Mouse (Mus musculus) c-Kit-positive CD71-positive TER-119-negative erythroid progenitor cells, embryonic 14.5 days (primary cell): ENCODE measurements around the gene Ibsp.

ENCODE experiments used
- DNase-seq: peaks from one replicate; pipeline ENCODE4 v3.0.0-alpha.2; 2013; ENCODE audit warnings: low read depth

Gene Ibsp

DNA sequence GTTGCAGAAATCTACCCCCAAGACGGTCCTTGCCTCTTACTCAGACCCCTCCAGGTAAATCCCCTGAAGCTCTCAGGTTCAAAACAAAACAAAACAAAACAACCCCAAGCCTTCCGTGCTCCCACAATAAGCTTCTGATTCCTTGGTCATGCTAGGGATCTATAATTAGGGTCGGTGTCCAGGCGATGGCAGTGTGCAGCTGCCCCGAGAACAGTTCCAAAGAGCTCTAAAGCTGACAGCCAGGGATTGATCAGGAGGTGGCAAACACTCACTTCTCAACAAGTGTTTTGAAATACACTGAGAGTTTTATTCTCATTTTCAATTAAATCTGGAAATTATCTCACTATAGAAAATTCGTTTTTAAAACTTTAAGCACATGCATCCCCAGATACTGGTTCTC is 43.9 kb downstream of the Ibsp start:
- DNase-seq = no peak

DNA sequence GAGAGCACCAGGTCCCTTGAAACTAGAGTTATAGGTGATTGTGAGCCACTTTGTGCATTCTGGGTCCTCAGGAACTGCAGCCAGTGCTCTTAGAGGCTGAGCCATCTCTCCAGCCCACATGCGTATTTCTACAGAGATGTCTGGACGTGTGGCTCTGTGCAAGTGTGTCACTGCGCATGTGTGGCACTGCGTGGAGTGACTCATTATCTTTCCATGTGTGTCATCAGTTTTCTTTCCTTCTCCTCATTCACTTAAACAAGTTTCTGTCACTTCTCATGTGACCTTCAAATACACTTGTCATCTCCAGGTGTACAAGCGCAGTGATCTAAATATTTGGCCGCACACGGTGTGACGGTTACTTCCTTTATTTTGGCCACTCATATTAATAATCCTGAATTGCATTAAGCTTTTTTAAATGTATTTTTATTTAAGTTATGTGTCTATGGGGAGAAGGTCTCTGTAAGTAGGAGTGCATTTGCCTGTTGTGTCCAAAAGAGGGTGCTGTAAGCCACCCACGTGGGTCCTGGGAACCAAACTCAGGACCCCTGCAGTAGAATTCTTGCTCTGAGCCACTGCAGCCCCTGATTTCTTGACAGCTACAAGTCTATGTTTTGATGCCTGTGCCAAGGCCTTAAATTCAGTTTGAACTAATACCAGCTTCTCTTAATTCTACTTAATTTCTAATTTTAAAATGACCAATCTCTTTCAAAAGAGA is 45.7 kb downstream of the Ibsp start:
- no peak for DNase-seq

DNA sequence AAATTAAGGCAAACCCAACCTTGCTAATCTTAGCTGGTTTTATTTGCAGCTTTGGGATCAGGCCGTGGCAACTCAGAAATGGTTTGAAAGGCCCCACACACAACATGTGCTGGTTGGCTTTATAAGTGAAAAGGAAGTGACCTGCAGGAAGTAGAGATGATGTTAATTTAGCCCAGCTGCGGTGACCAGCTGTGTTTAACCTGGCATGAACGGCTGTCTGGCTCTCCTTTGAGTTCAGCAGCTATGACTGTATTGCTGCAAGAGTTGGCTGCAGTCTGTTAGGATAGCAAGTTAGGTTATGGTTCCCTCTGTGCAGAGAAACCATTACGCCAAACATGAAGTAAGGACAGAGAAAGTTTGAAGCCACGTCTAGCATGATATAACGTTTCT is 46.3 kb downstream of the Ibsp start:
- DNase-seq = no peak

DNA sequence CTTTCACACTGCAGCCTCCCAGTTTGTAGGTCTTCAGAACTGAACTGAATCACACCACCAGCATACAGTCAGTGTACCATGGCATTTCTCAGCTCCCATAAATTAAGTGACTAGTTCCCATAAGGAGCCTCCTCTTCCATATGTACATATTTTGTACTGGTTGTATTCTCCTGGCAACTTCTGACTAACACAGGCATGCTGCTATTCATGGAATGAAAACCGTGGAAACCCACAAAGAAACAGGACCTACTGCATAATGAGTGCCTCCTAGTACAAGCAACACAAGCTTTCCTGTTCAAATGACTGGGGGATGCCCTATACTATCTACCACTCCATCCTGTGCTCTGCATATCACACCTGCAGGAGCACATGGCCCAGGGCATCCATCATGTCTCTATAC is 52.1 kb downstream of the Ibsp start:
- no peak for DNase-seq

DNA sequence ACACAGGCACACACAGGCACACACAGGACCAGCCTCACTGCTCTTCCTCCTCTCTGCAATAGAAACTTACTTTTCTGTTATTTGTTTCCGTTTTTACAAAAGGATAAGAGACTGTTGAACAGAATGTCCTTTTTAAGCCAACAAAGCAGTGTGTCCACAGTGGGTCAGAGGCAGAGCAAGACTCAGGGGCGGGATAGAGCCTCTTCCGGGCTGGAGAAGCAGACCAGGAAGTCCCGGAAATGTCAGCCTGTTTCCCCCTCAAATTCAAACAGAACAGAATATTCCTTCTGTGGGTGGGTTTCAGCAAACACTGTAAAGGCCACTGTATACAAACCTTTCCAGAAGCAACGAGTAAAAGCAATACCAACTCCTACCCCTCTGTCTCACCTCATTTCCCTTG is 52.9 kb downstream of the Ibsp start:
- DNase-seq = no peak

DNA sequence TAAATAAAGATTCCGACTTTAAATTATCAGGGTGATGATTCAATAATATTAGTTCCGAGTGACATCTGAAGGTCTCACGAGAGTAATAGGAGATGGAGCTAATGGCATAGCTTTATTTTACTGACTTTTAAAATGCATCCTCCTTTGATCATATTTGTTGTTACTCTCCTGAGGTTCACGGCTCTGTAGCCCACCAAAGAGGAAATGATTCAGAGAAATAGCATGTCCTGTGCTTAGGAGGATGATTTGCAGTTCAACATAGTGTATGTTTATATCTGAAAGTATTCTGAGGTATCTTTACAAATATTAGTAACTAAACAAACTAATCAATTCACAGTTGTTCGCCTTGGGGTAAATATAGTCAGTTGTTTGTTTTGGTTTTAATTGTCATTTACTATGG is 58.6 kb downstream of the Ibsp start:
- DNase-seq = no peak

DNA sequence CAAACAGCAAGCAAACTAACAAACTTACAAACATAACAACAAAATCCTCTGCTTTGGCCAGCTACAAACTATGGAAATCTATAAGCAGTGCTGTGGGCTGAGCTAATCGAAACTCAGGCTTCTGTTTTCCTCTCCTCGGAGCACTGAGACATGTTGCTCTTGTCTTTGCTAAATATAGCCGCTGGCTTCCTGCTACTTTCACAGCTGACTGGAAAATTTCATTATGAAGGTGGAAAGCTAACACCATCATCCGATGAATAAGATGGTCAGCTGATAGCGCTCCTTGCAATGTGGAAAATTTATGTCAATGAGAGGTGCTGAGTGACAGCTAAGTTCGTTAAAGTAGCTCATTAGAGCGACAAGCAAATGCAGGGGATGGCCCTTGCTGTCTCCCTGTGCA is 59.6 kb downstream of the Ibsp start:
- DNase-seq = no peak

DNA sequence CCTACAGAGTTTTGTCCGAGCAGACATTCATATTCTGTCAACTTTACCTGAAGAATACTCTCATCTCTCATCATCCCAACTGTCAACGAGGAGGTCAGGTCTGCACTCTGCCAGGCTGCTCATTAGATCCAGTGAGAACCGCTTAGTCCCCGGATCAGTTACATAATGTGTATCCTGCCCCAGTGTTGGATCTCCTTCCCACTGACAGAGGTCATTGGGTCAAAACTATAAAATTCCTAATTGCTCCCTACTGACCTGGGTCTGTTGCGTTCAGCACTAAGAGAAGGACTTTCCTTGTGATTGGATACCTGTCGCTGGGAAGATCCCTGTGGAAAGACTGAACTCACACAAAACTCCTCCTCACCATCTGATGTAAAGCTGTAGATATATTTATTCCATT is 60.3 kb downstream of the Ibsp start:
- DNase-seq = no peak
